Mouse (Mus musculus): ENCODE data around the gene Slc25a42.

The Slc25a42 gene

GRCm38 (mm10) chr8:70215092-70215491 is 3.0 kb upstream of the Slc25a42 start:
- no peak for DNase-seq (ENCODE audit: low spot score in 2 of 2)

GRCm38 (mm10) chr8:70214411-70214810 is 2.3 kb upstream of the Slc25a42 start:
- no peak for DNase-seq (ENCODE audit: low spot score in 2 of 2)

- no peak for DNase-seq (ENCODE audit: low spot score in 2 of 2)
Measured at GRCm38 (mm10) chr8:70211726-70212111, 386 bp downstream of the Slc25a42 start.

- DNase-seq (ENCODE audit: low spot score in 2 of 2) = no peak
Measured at GRCm38 (mm10) chr8:70211275-70211674, 830 bp downstream of the Slc25a42 start.

GRCm38 (mm10) chr8:70210538-70210937 is 1.6 kb downstream of the Slc25a42 start:
- DNase-seq (ENCODE audit: low spot score in 2 of 2) = peak in 1 of 2 experiments; percentile 59

GRCm38 (mm10) chr8:70208130-70208529 is 4.0 kb downstream of the Slc25a42 start:
- no peak for DNase-seq (ENCODE audit: low spot score in 2 of 2)

GRCm38 (mm10) chr8:70204757-70205156 is 7.3 kb downstream of the Slc25a42 start:
- DNase-seq (ENCODE audit: low spot score in 2 of 2) = no peak

- peak in 1 of 2 experiments; percentile 35 for DNase-seq (ENCODE audit: low spot score in 2 of 2)
Measured at GRCm38 (mm10) chr8:70203072-70203471, 9.0 kb downstream of the Slc25a42 start.

- DNase-seq (ENCODE audit: low spot score in 2 of 2) = no peak
Measured at GRCm38 (mm10) chr8:70201417-70201816, 10.7 kb downstream of the Slc25a42 start.

GRCm38 (mm10) chr8:70200098-70200681 is 11.9 kb downstream of the Slc25a42 start:
- DNase-seq (ENCODE audit: low spot score in 2 of 2) = peak; percentile 34 to 50

- DNase-seq (ENCODE audit: low spot score in 2 of 2) = no peak
Measured at GRCm38 (mm10) chr8:70197603-70198002, 14.5 kb downstream of the Slc25a42 start.

- DNase-seq (ENCODE audit: low spot score in 2 of 2) = no peak
Measured at GRCm38 (mm10) chr8:70195762-70196161, 16.3 kb downstream of the Slc25a42 start.

- DNase-seq (ENCODE audit: low spot score in 2 of 2) = no peak
Measured at GRCm38 (mm10) chr8:70194191-70194590, 17.9 kb downstream of the Slc25a42 start.

GRCm38 (mm10) chr8:70193238-70193637 is 18.9 kb downstream of the Slc25a42 start:
- no peak for DNase-seq (ENCODE audit: low spot score in 2 of 2)

GRCm38 (mm10) chr8:70188707-70189106 is 23.4 kb downstream of the Slc25a42 start:
- DNase-seq (ENCODE audit: low spot score in 2 of 2) = no peak

GRCm38 (mm10) chr8:70183194-70183593 is 28.9 kb downstream of the Slc25a42 start:
- DNase-seq (ENCODE audit: low spot score in 2 of 2) = no peak

GRCm38 (mm10) chr8:70181903-70182252 is 30.2 kb downstream of the Slc25a42 start:
- no peak for DNase-seq (ENCODE audit: low spot score in 2 of 2)

- DNase-seq (ENCODE audit: low spot score in 2 of 2) = no peak
Measured at GRCm38 (mm10) chr8:70181212-70181902, 30.7 kb downstream of the Slc25a42 start.

GRCm38 (mm10) chr8:70179082-70179481 is 33.0 kb downstream of the Slc25a42 start:
- DNase-seq (ENCODE audit: low spot score in 2 of 2) = no peak

GRCm38 (mm10) chr8:70178231-70178630 is 33.9 kb downstream of the Slc25a42 start:
- DNase-seq (ENCODE audit: low spot score in 2 of 2) = no peak

- DNase-seq (ENCODE audit: low spot score in 2 of 2) = no peak
Measured at GRCm38 (mm10) chr8:70174079-70174478, 38.0 kb downstream of the Slc25a42 start.

- DNase-seq (ENCODE audit: low spot score in 2 of 2) = no peak
Measured at GRCm38 (mm10) chr8:70173320-70173719, 38.8 kb downstream of the Slc25a42 start.

- DNase-seq (ENCODE audit: low spot score in 2 of 2) = peak; percentile 90 to 95
Measured at GRCm38 (mm10) chr8:70172043-70172681, 39.9 kb downstream of the Slc25a42 start, which contains the start of gene Tmem161a. Tmem161a (plus strand) TSS chr8:70172356.
